Mouse (Mus musculus) lung, embryonic 16.5 days (tissue): Measurements from ENCODE around the gene E2f2. TPM values are rescaled to one million over a fixed set of nuclear protein-coding genes. Genes with fewer than 3 reads are reported as not detected.
A peak's percentile ranks its signal among the peaks of the same experiment; 100 is the strongest.

Experiments
- ATAC-seq: fragments of 200-750 bp; cut with Nextera tagmentation; 2 replicates; pipeline ENCODE4 v1.8.0; 2017; ENCODE audit warnings: low read depth, mild to moderate bottlenecking, moderate library complexity
- H3K27ac ChIP-seq: fragments of 300-500 bp; sonication (generic); 2 replicates; pipeline ENCODE4 v1.5.1; 2014; ENCODE audit warnings: mild to moderate bottlenecking, control low read depth, low read length
- H3K27me3 ChIP-seq: fragments of 300-500 bp; sonication (generic); 2 replicates; pipeline ENCODE4 v1.6.1; 2014; ENCODE audit warnings: low read depth, low read length, mixed read lengths; ENCODE audit not compliant: control insufficient read depth, insufficient read depth
- H3K36me3 ChIP-seq: fragments of 300-500 bp; sonication (generic); 2 replicates; pipeline ENCODE4 v1.6.1; 2014; ENCODE audit warnings: low read length; ENCODE audit not compliant: control insufficient read depth, insufficient read depth
- H3K4me1 ChIP-seq: fragments of 300-500 bp; sonication (generic); replicated peaks from 2 replicates; pipeline ENCODE4 v1.6.1; 2014; ENCODE audit warnings: low read length, mixed read lengths; ENCODE audit not compliant: control insufficient read depth, insufficient read depth
- H3K4me2 ChIP-seq: fragments of 300-500 bp; sonication (generic); 2 replicates; pipeline ENCODE4 v1.6.1; 2014; ENCODE audit warnings: low read depth, low read length, control low read depth
- H3K4me3 ChIP-seq: fragments of 300-500 bp; sonication (generic); 2 replicates; pipeline ENCODE4 v1.5.1; 2014; ENCODE audit warnings: mild to moderate bottlenecking, low read length, control low read depth
- H3K9ac ChIP-seq: fragments of 300-500 bp; sonication (generic); 2 replicates; pipeline ENCODE4 v1.6.1; 2014; ENCODE audit warnings: low read length, control low read depth
- H3K9me3 ChIP-seq: fragments of 300-500 bp; sonication (generic); 2 replicates; pipeline ENCODE4 v1.6.1; 2016; ENCODE audit warnings: low read length; ENCODE audit not compliant: control insufficient read depth
- WGBS: fragments of 180-500 bp; shearing (Covaris S2); extraction: QIAGEN DNeasy Blood & Tissue Kit; methylation state at CpG from one replicate; pipeline ENCODE4 v1.1.7; 2014; 5-methylcytosine and 5-hydroxymethylcytosine counted together
- polyA plus RNA-seq: library from polyadenylated mRNA; unstranded; fragments of >200 nt; fragmentation: Nextera tagmentation; extraction: Ambion mirVana; gene quantifications from 2 replicates; pipeline ENCODE4 v1.2.1, GENCODE M21; 2015

The E2f2 gene
- polyA plus RNA-seq, 1 experiment from 2014 or later, result 18.4 TPM

- Histone ChIP-seq H3K9ac (peak within 1 kb of the TSS; percentile 88), H3K4me3 (peak within 1 kb of the TSS; percentile 71), H3K4me2 (peak within 1 kb of the TSS; percentile 98), H3K36me3 (no peaks in the 10 kb centered on the region), H3K27ac (peak within 1 kb of the TSS; percentile 73), H3K27me3 (no peaks in the 10 kb centered on the region), H3K4me1 (peaks cover 14% of the 10 kb centered on the region), H3K9me3 (no peaks in the 10 kb centered on the region)
- peak; percentile 95 for ATAC-seq
- under 1% methylated on average over 54 of the region's 54 CpGs for WGBS
These were observed 34.1 kb downstream of the E2f2 start, which contains the start of gene Asap3 for GRCm38 (mm10) chr4:136206033-136206893. Gene Asap3 (plus strand): TSS chr4:136206365.

GRCm38 (mm10) chr4:136206943-136207342 is 34.7 kb downstream of the E2f2 start:
- Histone ChIP-seq H3K9ac (peak overlapping the region; percentile 88), H3K27ac (peak overlapping the region; percentile 73), H3K4me2 (peak overlapping the region; percentile 98), H3K4me1 (peaks cover 14% of the 10 kb centered on the region), H3K9me3 (no peaks in the 10 kb centered on the region), H3K4me3 (peak overlapping the region; percentile 71), H3K27me3 (no peaks in the 10 kb centered on the region), H3K36me3 (no peaks in the 10 kb centered on the region)
- 6% methylated on average over 6 of the region's 6 CpGs for WGBS
- peak; percentile 2; the same call in 1 of the 2 replicates for ATAC-seq

GRCm38 (mm10) chr4:136210931-136211330 is 38.7 kb downstream of the E2f2 start:
- H3K27ac ChIP-seq, result no peak overlapping the region
- no peak overlapping the region for H3K4me2 ChIP-seq
- no peaks in the 10 kb centered on the region for H3K36me3 ChIP-seq
- 75% methylated on average over 9 of the region's 9 CpGs for WGBS
- no peaks in the 10 kb centered on the region for H3K27me3 ChIP-seq
- H3K9me3 ChIP-seq, result no peaks in the 10 kb centered on the region
- H3K4me3 ChIP-seq, result no peak overlapping the region
- no peak for ATAC-seq
- no peak overlapping the region for H3K9ac ChIP-seq
- H3K4me1 ChIP-seq, result peaks cover 14% of the 10 kb centered on the region

DNA sequence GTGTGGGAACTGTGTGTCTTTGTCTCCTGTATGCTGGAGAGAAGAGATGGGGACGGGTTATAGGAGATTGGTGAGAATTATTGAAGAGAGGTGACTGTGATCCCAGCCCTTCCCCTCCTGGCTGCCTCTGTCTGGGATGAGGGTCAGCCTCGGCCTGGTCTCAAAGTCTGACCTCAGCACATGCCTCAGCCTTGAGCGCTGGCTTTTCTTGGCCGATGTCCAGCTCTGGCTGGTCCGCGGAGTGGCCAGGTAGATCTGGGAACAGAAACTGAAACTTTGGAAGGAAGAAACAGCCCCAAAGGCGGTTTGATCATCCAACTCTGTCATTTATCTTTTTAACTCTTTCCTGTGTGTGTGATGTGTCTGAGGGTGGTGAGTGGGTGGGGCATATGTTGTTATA is 41.4 kb downstream of the E2f2 start:
- no peak overlapping the region for H3K9ac ChIP-seq
- 0 out of 2 replicates have a peak, but pooled peaks have one; percentile 29 for ATAC-seq
- H3K36me3 ChIP-seq, result no peaks in the 10 kb centered on the region
- H3K27me3 ChIP-seq, result no peaks in the 10 kb centered on the region
- H3K9me3 ChIP-seq, result no peaks in the 10 kb centered on the region
- H3K27ac ChIP-seq, result no peak overlapping the region
- no peak overlapping the region for H3K4me2 ChIP-seq
- WGBS, result 47% methylated on average over 7 of the region's 7 CpGs
- H3K4me3 ChIP-seq, result no peak overlapping the region
- peaks cover 21% of the 10 kb centered on the region for H3K4me1 ChIP-seq

- no peak overlapping the region for H3K9ac ChIP-seq
- 78% methylated on average over 8 of the region's 8 CpGs for WGBS
- no peaks in the 10 kb centered on the region for H3K9me3 ChIP-seq
- H3K4me1 ChIP-seq, result peaks cover 31% of the 10 kb centered on the region
- H3K4me2 ChIP-seq, result no peak overlapping the region
- ATAC-seq, result no peak
- H3K36me3 ChIP-seq, result no peaks in the 10 kb centered on the region
- H3K4me3 ChIP-seq, result no peak overlapping the region
- H3K27ac ChIP-seq, result no peak overlapping the region
- H3K27me3 ChIP-seq, result no peaks in the 10 kb centered on the region
These were observed 42.6 kb downstream of the E2f2 start for GRCm38 (mm10) chr4:136214828-136215227.

- Histone ChIP-seq H3K9ac (no peak overlapping the region), H3K9me3 (no peaks in the 10 kb centered on the region), H3K4me2 (no peak overlapping the region), H3K4me3 (no peak overlapping the region), H3K36me3 (no peaks in the 10 kb centered on the region), H3K27ac (no peak overlapping the region), H3K4me1 (peaks cover 36% of the 10 kb centered on the region), H3K27me3 (no peaks in the 10 kb centered on the region)
- 83% methylated on average over 8 of the region's 8 CpGs for WGBS
- no peak for ATAC-seq
These were observed 43.4 kb downstream of the E2f2 start for GRCm38 (mm10) chr4:136215576-136215975.

GRCm38 (mm10) chr4:136217063-136217462 is 44.9 kb downstream of the E2f2 start:
- Histone ChIP-seq H3K9me3 (no peaks in the 10 kb centered on the region), H3K4me2 (no peak overlapping the region), H3K4me1 (peaks cover 36% of the 10 kb centered on the region), H3K36me3 (no peaks in the 10 kb centered on the region), H3K4me3 (no peak overlapping the region), H3K27me3 (no peaks in the 10 kb centered on the region), H3K9ac (no peak overlapping the region), H3K27ac (0 out of 2 replicates have a peak overlapping the region, but pooled peaks have one; percentile 28)
- ATAC-seq, result no peak
- WGBS, result 28% methylated on average over 10 of the region's 10 CpGs

DNA sequence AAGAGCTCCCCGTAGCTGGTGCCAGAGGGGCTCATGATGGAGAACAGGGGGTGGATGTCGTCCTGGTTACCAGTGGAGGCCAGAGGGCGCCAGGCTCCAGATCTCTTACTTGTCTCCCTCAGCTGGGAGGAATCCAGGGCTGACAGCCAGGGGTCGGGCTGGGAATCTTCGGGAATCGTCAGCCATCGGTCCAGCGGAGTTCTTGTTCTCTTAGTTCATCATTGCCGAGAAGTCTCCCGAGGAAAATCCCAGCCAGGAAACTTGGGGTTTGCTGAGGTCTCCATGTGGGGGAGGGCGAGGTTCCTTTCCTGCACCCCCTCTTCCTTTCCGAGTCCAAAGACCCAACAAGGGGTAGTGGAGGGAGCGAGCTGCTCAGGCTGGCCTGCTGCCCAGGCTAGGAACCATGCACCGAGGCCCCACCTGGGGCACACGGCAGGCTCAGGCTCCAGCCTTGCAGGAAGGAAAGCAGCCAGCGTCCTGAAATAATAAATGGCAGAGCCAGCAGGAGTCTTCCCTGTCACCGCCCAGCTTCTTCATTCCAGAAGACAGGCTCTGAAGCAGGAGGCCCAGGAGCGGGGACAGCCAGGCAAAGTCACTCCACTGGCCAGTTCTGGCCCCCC is 46.5 kb downstream of the E2f2 start:
- WGBS, result 10% methylated on average over 18 of the region's 18 CpGs
- peak; percentile 36 for ATAC-seq
- Histone ChIP-seq H3K27ac (peak overlapping the region; percentile 92), H3K9me3 (no peaks in the 10 kb centered on the region), H3K4me3 (peak overlapping the region; percentile 23; the same call in 1 of the 2 replicates), H3K27me3 (no peaks in the 10 kb centered on the region), H3K9ac (peak overlapping the region; percentile 56), H3K4me1 (peaks cover 33% of the 10 kb centered on the region), H3K4me2 (peak overlapping the region; percentile 43), H3K36me3 (no peaks in the 10 kb centered on the region)

- no peaks in the 10 kb centered on the region for H3K9me3 ChIP-seq
- peak overlapping the region; percentile 92 for H3K27ac ChIP-seq
- WGBS, result 14% methylated on average over 17 of the region's 17 CpGs
- H3K4me1 ChIP-seq, result peaks cover 32% of the 10 kb centered on the region
- ATAC-seq, result peak; percentile 85
- peak overlapping the region; percentile 53 for H3K9ac ChIP-seq
- H3K27me3 ChIP-seq, result no peaks in the 10 kb centered on the region
- H3K36me3 ChIP-seq, result no peaks in the 10 kb centered on the region
- peak overlapping the region; percentile 25 for H3K4me3 ChIP-seq
- H3K4me2 ChIP-seq, result peak overlapping the region; percentile 50
These were observed 48.1 kb downstream of the E2f2 start for GRCm38 (mm10) chr4:136220133-136220775.
